Comparison of ENCODE assay signal across 11 mouse cellular contexts in the genomic region with DNA sequence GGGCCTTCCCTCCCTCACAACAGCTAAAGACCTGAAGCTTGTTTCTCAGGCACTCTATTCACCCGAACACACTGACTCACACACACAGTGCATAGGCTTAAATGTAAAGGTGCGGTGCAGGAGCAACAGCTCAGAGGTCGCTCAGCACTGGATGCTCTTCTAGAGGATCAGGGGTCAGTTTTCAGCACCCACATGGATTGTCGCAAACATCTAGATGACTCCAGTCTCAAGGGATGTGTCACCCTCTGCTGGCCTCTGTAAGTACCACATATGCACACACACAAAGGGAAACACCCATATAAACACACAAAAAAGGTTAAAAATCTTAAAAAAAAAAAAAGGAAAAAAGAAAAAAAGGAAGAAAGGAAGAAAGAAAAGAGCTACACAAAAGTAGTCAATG.
"Had no signal": no experiment of that assay in that cellular context is flagged by ENCODE, and none has a peak within 500 bp of the region (broad histone marks: within the 10 kb centered on the region; RNA-seq: fewer than 3 reads in every experiment).

No protein-coding gene starts in this region.

- H3K9ac ChIP-seq: limb, embryonic 12.5 days; liver, embryonic 13.5 days had no signal

- H3K27ac ChIP-seq: limb, embryonic 12.5 days; liver, embryonic 13.5 days had no signal

- H3K4me1 ChIP-seq: limb, embryonic 12.5 days had no signal

- DNase-seq: kidney, adult 8-10 months; liver; liver, embryonic 13.5 days; lung, adult 18-20 months; lung, postnatal 4 days; midbrain, embryonic 14.5 days; right cerebral cortex, adult 18-20 months; right cerebral cortex, postnatal 25 days had no signal

- ATAC-seq: intestine, embryonic 16.5 days; lung, postnatal 0 days had no signal

- H3K27me3 ChIP-seq: limb, embryonic 12.5 days; liver, embryonic 13.5 days had no signal

- H3K4me2 ChIP-seq: limb, embryonic 12.5 days; liver, embryonic 13.5 days had no signal

- H3K4me3 ChIP-seq: limb, embryonic 12.5 days; liver, embryonic 13.5 days had no signal

- H3K9me3 ChIP-seq: limb, embryonic 12.5 days; liver, embryonic 13.5 days had no signal
